Mouse (Mus musculus): ENCODE results near the gene Shank1. TPM values are rescaled to one million over a fixed set of nuclear protein-coding genes. Genes with fewer than 3 reads are reported as not detected.
A peak's percentile ranks its signal among the peaks of the same experiment; 100 is the strongest.
"Not testable (repeated sequence)": the region's sequence is repeated elsewhere in the genome, so short reads cannot be mapped to it uniquely, and the experiment has no call there.

Shank1 gene
- total RNA-seq (2021), result 1 to 10 TPM; 2.1 to 2.7 TPM
- long read RNA-seq, experiment 1, partial matches to known transcripts, result 1 of 2 reads
- long read RNA-seq, experiment 1, other reads (novel, unspliced or antisense), result 1 of 2 reads
- long read RNA-seq, experiment 2, result 0 reads

- peak in 1 of 2 experiments; percentile 4 for DNase-seq
Observed at GRCm38 (mm10) chr7:44309475-44310284, at the start of gene Shank1. Gene Shank1 (plus strand): TSS chr7:44310253.

- DNase-seq, result no peak
Observed at GRCm38 (mm10) chr7:44260410-44260809, 49.6 kb upstream of the Shank1 start.

- DNase-seq, result no peak
Observed at GRCm38 (mm10) chr7:44261147-44261546, 48.9 kb upstream of the Shank1 start, which contains the start of gene Gm15517. Gene Gm15517 (plus strand): TSS chr7:44261447.

- DNase-seq, result peak; percentile 91 to 99
Observed at GRCm38 (mm10) chr7:44262791-44263643, 47.0 kb upstream of the Shank1 start.

DNA sequence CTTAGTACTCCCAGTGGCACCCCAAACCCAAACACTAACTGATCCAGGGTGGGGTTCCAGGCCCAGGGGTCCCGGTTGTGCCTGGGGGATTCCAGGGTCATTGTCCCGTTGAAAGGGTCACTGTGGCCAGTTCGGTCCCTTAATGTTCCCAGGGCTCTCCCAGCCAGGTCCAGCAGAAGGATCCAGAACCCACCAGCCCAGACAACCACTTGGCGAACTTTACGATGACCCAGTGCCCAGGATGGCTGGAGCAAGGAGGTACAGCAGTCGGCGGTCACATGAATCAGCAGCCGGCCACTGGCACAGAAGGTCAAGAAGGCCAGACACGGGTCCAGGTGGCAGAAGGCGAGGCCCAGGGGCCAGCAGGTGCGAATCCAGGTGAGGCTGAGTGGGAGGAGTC is 41.9 kb upstream of the Shank1 start:
- no peak for DNase-seq

DNA sequence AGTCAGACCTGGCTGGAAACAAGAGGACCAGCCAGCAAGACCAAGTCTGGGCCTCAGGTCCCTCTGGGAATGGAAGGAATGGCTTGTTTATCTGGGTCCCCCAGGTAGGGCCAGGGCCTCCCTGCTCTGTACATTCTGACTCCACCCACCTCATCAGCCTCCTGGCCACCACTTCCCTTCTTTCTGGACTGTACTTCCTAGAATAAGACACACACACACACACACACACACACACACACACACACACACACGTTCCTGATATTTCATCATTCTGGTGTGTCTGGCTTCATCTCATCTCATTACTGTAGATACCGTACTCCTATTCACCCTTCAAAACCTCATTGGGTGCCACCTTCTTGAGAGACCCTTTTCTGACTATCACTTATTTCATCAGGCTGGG is 40.7 kb upstream of the Shank1 start:
- no peak for DNase-seq

DNA sequence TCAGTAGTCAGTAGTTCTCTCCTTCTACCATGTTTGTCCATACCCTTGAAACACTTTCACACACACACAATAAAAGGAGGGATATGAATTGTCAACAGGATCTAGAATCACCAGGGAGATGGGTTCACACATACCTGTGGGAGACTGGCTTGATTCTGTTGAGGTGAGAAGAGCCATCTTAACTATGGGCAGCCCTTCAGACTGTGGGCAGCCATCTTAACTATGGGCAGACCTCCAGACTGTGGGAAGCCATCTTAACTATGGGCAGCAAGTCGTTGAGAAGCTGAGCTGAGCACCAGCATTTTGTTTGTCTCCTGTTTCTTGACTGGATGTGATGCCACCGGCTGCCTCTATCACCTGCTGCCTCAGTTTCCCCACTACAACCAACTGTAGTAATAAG is 38.7 kb upstream of the Shank1 start:
- no peak for DNase-seq

- DNase-seq, result no peak
Observed at GRCm38 (mm10) chr7:44272546-44272945, 37.5 kb upstream of the Shank1 start.

DNA sequence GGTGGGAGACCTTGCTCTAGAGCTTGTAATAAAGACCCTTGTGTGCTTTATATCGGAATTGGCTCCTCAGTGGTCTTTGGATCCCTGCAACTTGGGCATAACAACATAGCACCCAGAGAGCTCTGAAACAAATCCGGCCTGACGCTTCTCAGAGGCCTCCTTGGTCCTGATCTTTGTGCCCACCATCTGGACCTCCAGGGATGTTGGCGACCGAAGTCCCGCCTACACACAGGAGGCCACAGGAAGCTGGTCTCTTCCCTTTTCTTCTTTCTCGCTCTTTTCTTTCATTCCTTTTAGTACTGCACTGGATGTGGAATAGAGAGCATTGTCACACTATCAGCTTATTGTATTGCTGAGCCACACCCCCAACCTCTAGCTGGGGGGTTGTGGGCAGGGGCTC is 36.6 kb upstream of the Shank1 start:
- DNase-seq, result no peak

GRCm38 (mm10) chr7:44274096-44274495 is 36.0 kb upstream of the Shank1 start:
- no peak for DNase-seq

DNA sequence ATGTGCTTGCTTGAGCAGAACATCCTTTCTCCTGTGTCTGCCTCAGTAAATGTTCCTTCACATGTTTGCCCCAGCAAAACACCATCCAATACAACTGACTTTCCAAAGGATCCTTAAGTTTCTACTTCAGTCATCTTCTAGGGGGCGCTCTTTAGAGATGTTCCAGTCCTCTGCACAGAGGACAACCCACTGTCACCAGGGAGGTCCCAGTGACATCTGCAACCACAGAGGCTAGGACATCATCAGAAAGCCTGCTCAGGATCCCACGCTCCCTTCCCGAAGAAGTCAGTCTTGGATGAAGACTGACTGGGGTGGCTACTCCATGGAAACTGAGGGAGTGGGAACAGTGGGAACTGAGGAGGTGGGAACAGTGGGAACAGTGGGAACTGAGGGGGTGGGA is 34.5 kb upstream of the Shank1 start:
- no peak for DNase-seq

DNA sequence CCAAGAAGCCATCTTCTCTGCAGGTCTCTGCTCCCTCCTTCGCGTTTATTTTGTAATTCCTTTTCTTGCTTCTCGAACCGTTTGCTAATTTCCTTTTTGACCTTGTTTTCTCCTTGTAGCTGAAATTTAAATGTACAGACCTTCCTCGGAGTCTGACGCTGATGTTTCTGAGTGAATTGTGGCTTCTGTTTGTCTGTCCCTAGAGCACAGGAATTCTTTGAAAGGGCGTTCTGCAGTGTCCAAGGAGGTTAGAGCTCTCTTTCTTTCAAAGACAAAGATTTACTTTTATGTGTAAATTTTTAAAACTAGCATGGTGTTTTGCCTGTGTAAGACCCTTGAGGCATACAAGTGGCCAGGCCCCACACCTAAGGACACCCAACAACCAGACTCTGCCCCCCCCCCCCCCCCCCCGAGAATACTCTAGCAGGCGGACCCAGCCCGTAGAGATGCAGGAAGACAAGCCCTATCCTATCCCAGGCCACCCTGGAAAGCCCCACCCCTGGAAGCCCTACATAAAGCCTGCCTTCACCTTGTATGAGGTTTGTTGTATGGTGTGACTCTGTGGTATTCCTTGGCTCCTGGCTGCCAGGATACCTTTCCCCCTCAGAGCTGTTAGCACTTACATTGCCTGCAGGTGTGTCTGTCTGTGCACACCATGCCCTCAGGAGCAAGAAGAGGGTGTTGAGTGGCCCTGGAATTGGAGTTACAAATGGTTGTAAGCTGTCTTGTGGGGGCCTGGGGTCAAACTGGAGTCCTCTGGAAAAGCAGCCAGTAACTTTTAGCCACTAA is 33.4 kb upstream of the Shank1 start:
- DNase-seq, result no peak

- peak in 1 of 2 experiments; percentile 30 for DNase-seq
Observed at GRCm38 (mm10) chr7:44277250-44277622, 32.8 kb upstream of the Shank1 start.

DNA sequence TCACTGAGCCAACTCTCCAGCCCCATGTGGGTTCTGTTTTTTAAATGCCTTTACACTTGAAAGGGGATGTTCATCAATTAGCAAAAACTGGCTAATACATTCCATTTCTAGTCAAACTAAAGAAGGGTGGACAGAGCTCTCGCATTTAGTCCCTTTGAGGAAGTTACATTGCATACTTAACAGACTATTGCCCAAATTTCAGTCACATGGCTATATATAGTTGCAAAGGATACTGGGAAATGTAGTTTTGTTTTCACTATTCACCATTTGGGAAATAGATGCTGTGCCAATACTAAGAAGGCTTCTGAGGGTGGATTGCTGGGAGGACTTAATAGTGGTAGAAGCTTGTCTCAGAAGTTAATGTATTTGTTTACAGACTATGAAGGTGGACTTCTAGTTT is 29.1 kb upstream of the Shank1 start:
- DNase-seq, result no peak

- DNase-seq, result no peak
Observed at GRCm38 (mm10) chr7:44281586-44281985, 28.5 kb upstream of the Shank1 start.

- no peak for DNase-seq
Observed at GRCm38 (mm10) chr7:44287760-44288159, 22.3 kb upstream of the Shank1 start.

- DNase-seq, result no peak
Observed at GRCm38 (mm10) chr7:44290986-44291385, 19.1 kb upstream of the Shank1 start.

GRCm38 (mm10) chr7:44291418-44291817 is 18.6 kb upstream of the Shank1 start:
- no peak for DNase-seq

GRCm38 (mm10) chr7:44297501-44297900 is 12.6 kb upstream of the Shank1 start:
- not testable (repeated sequence) for DNase-seq

DNA sequence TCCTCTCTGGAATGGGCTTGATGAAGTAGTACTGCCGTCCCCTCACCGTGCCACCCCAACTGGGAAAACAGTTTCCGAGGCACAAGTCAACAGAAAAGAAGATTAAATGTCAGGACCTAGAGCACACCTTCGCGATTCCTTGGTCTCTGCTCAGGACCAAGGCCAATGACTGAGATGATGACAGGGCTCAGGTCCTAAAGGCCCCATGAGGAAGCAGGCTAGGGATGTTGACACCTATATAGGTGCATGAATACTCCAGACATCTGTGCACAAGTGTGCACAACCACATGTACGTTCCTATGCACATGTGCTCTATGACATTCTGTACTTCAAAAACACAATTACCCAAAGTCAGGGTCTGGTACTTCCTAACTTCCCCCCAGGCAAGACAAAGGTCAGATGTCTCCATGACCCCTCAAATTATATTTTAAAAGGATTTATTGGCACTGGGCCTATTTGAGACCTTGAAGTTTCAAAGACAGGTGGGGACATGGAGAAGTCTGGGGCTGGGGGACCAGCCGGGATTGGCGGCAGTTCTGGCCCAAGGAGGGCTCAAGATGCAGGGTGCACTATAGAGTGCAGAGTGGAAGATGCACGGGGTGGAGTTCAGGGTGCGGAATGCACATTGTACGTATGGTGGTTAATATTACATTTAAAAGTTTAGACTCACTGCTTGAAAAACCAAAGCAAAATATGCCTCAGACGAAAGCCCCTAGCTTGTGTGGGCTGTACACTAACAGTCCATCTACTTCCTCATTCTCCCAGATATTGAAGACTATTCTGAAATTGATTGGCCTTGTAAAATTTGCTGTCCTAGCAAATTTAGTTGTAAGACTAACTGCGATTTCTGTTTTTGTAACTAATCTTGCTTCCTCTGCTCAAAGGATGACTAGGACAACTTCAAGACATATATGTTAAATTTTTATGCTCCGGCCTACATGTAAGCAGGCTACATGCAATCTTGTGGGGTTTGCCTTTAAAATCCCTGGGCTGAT is 6.4 kb upstream of the Shank1 start:
- peak in 1 of 2 experiments; percentile 3 for DNase-seq

- DNase-seq, result no peak
Observed at GRCm38 (mm10) chr7:44304463-44304774, 5.6 kb upstream of the Shank1 start.

All from heart, adult 18-20 months (tissue).